In the genomic region with DNA sequence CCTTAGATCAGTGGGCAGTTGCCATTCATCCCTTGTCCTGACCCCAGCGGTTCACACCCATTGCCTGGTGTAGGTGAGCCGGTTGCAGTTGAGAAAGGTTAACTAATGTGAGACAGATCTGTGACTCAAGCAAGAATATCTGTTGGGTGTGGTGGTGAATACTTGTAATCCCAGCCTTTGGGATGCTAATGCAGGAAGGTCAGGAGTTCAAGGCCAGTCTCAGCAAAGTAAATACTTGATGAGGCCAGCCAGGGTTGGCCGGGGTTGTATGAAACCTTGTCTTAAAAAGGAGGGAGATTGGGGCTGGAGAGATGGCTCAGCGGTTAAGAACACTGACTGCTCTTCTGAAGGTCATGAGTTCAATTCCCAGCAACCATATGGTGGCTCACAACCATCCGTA, we compare ENCODE assay signal across 14 mouse cellular contexts.
"Had no signal": no experiment of that assay in that cellular context is flagged by ENCODE, and none has a peak within 500 bp of the region (broad histone marks: within the 10 kb centered on the region; RNA-seq: fewer than 3 reads in every experiment).

No protein-coding gene starts in this region.

- H3K27me3 ChIP-seq: limb, embryonic 13.5 days; liver, embryonic 13.5 days; lung, embryonic 15.5 days; neural tube, embryonic 15.5 days had no signal

- H3K9ac ChIP-seq: limb, embryonic 13.5 days; liver, embryonic 13.5 days; liver, postnatal 0 days; lung, embryonic 15.5 days; neural tube, embryonic 15.5 days had no signal

- H3K4me3 ChIP-seq: layer of hippocampus, adult 2 months; limb, embryonic 13.5 days; liver, embryonic 13.5 days; lung, embryonic 15.5 days; myocyte; neural tube, embryonic 15.5 days had no signal

- H3K9me3 ChIP-seq: limb, embryonic 13.5 days; liver, embryonic 13.5 days; lung, embryonic 15.5 days; neural tube, embryonic 15.5 days had no signal

- H3K27ac ChIP-seq: layer of hippocampus, adult 2 months; limb, embryonic 13.5 days; liver, embryonic 13.5 days; lung, embryonic 15.5 days; macrophage had no signal

- DNase-seq: kidney, adult 11 months; kidney, postnatal 10 days; kidney, postnatal 4 days; liver, embryonic 13.5 days; liver, postnatal 0 days; lung, postnatal 14 days; thymus, adult 2 months; thymus, postnatal 25 days had no signal

- ATAC-seq: liver, postnatal 0 days had no signal

- H3K4me2 ChIP-seq: limb, embryonic 13.5 days; liver, embryonic 13.5 days; lung, embryonic 15.5 days; neural tube, embryonic 15.5 days had no signal

- H3K36me3 ChIP-seq: neural tube, embryonic 15.5 days had no signal
